In the genomic region with DNA sequence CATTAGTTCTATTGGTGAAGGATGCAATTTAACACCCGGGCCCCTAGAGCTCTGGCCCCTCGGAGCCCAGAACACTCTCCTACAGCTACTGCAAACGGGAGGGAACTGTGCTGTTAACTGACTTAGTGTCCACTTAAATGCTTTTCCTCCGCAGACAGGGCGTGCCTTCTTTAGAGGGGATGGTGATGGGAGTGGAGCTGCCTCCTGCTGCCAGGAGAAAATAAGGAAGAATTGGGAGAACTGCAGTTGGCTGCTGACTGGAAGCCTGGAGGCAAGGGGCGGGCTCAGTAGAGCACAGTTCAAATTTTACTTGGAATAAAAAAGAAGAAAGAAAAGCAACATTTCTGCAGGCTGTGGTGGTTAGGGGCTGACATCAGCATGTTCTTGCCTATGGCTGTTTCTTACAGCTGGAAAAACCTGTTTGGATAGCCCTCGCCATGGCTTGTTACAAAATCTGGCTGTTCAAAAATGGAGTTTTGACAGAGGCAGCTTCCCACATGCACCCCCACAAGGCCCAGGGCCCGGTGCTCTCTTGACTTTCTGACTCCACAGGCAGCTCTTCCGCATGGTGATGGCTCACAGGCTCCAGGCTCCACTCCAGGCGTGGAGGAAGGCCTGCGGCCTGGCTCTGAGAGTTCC, we compare ENCODE assay signal across 15 mouse cellular contexts. TPM values are rescaled to one million over a fixed set of nuclear protein-coding genes. Genes with fewer than 3 reads are reported as not detected.
A peak's percentile ranks its signal among the peaks of the same experiment; 100 is the strongest.
DNase-seq lines count a peak whose midpoint lies in the region; ATAC-seq lines count a peak whose summit lies in the region.
"Had no signal": no experiment of that assay in that cellular context is flagged by ENCODE, and none has a peak within 500 bp of the region (broad histone marks: within the 10 kb centered on the region; RNA-seq: fewer than 3 reads in every experiment).

No protein-coding gene starts in this region.

- no peak for ATAC-seq in midbrain, embryonic 16.5 days
- no peak; the same call in 1 of the 2 replicates for ATAC-seq in embryonic facial prominence, embryonic 13.5 days (ENCODE audit: insufficient number of reproducible peaks, insufficient read depth, low FRiP score, low TSS enrichment, low read depth)
- ATAC-seq in heart, embryonic 16.5 days (replicated peaks; ENCODE audit: extremely low read depth, insufficient read depth, low FRiP score) = no peak
- no peak for ATAC-seq in megakaryocyte, adult 5-6 weeks (ENCODE audit: poor library complexity, severe bottlenecking)
- ATAC-seq: intestine, embryonic 16.5 days had no signal

- H3K9ac ChIP-seq in midbrain, embryonic 16.5 days (ENCODE audit: low read depth, low read length) = no peak overlapping the region
- no peak overlapping the region for H3K9ac ChIP-seq in embryonic facial prominence, embryonic 13.5 days
- H3K9ac ChIP-seq in heart, embryonic 16.5 days (ENCODE audit: low read length) = no peak overlapping the region

- H3K4me1 ChIP-seq in midbrain, embryonic 10.5 days = peaks cover 34% of the 10 kb centered on the region
- peaks cover 14% of the 10 kb centered on the region for H3K4me1 ChIP-seq in midbrain, embryonic 16.5 days (ENCODE audit: control insufficient read depth, insufficient read depth, low read length)
- peaks cover 35% of the 10 kb centered on the region for H3K4me1 ChIP-seq in embryonic facial prominence, embryonic 13.5 days
- peaks cover 47% of the 10 kb centered on the region for H3K4me1 ChIP-seq in heart, embryonic 16.5 days (ENCODE audit: control insufficient read depth, insufficient read depth, low read length)

- H3K27ac ChIP-seq in midbrain, embryonic 10.5 days (replicated peaks) = peak overlapping the region; percentile 43; the same call in 1 of the 2 replicates
- H3K27ac ChIP-seq in midbrain, embryonic 16.5 days (ENCODE audit: low read length) = no peak overlapping the region
- peak overlapping the region; percentile 88 for H3K27ac ChIP-seq in embryonic facial prominence, embryonic 13.5 days
- peak overlapping the region; percentile 5 for H3K27ac ChIP-seq in heart, embryonic 16.5 days (ENCODE audit: low read length)

- H3K4me2 ChIP-seq in midbrain, embryonic 16.5 days (ENCODE audit: low read length) = no peak overlapping the region
- no peak overlapping the region for H3K4me2 ChIP-seq in embryonic facial prominence, embryonic 13.5 days
- no peak overlapping the region for H3K4me2 ChIP-seq in heart, embryonic 16.5 days (ENCODE audit: low read depth, low read length)

- DNase-seq in midbrain, embryonic 10.5 days (ENCODE audit: low spot score) = no peak
- peak; percentile 70 for DNase-seq in lung, postnatal 36 days
- DNase-seq in cerebellum, adult 9-11 months = no peak
- DNase-seq in layer of hippocampus, adult 18-20 months (ENCODE audit: low spot score in 2 of 2) = no peak
- DNase-seq: cerebellum, adult 9-10 months; gastrocnemius, postnatal 14 days; liver; midbrain, embryonic 14.5 days; spleen, adult 18-20 months; thymus, postnatal 25 days had no signal

- H3K27me3 ChIP-seq in midbrain, embryonic 10.5 days (ENCODE audit: low read depth, poor library complexity, severe bottlenecking) = peaks cover 10% of the 10 kb centered on the region; the same call in 1 of the 2 replicates
- H3K27me3 ChIP-seq in midbrain, embryonic 16.5 days (ENCODE audit: control insufficient read depth, insufficient read depth, low read depth, low read length) = peaks cover 3% of the 10 kb centered on the region
- H3K27me3 ChIP-seq in embryonic facial prominence, embryonic 13.5 days = no peaks in the 10 kb centered on the region
- no peaks in the 10 kb centered on the region for H3K27me3 ChIP-seq in heart, embryonic 16.5 days (ENCODE audit: control insufficient read depth, insufficient read depth, low read length)

- H3K4me3 ChIP-seq in midbrain, embryonic 10.5 days = no peak overlapping the region
- no peak overlapping the region for H3K4me3 ChIP-seq in midbrain, embryonic 16.5 days (ENCODE audit: low read depth, low read length)
- no peak overlapping the region for H3K4me3 ChIP-seq in embryonic facial prominence, embryonic 13.5 days
- no peak overlapping the region for H3K4me3 ChIP-seq in heart, embryonic 16.5 days (ENCODE audit: low read length)

- peaks cover 58% of the 10 kb centered on the region for H3K36me3 ChIP-seq in midbrain, embryonic 10.5 days
- H3K36me3 ChIP-seq in midbrain, embryonic 16.5 days (ENCODE audit: control insufficient read depth, insufficient read depth, low read length) = no peaks in the 10 kb centered on the region
- no peaks in the 10 kb centered on the region for H3K36me3 ChIP-seq in embryonic facial prominence, embryonic 13.5 days
- H3K36me3 ChIP-seq in heart, embryonic 16.5 days (ENCODE audit: control insufficient read depth, insufficient read depth) = peaks cover 22% of the 10 kb centered on the region

- no peaks in the 10 kb centered on the region for H3K9me3 ChIP-seq in midbrain, embryonic 10.5 days (replicated peaks)
- H3K9me3 ChIP-seq in midbrain, embryonic 16.5 days (replicated peaks; ENCODE audit: control insufficient read depth, low read length, poor library complexity, severe bottlenecking) = no peaks in the 10 kb centered on the region
- no peaks in the 10 kb centered on the region for H3K9me3 ChIP-seq in embryonic facial prominence, embryonic 13.5 days
- no peaks in the 10 kb centered on the region for H3K9me3 ChIP-seq in heart, embryonic 16.5 days (replicated peaks; ENCODE audit: control insufficient read depth, low read length)

- WGBS in midbrain, embryonic 10.5 days = 86% methylated on average over 11 of the region's 11 CpGs
- WGBS in midbrain, embryonic 16.5 days = 81% methylated on average over 11 of the region's 11 CpGs
- 50% methylated on average over 11 of the region's 11 CpGs for WGBS in embryonic facial prominence, embryonic 13.5 days
- 63% methylated on average over 11 of the region's 11 CpGs for WGBS in heart, embryonic 16.5 days

RNA-seq across cellular contexts. Expression of a gene that starts 31.2 kb away (rescaled TPM):
- polyA plus RNA-seq in midbrain, embryonic 10.5 days (2016; fragmentation: Nextera tagmentation; extraction: Ambion mirVana) = 54.9 and 56.7 TPM in 2 replicates
- polyA plus RNA-seq in midbrain, embryonic 16.5 days (2015; fragmentation: Nextera tagmentation; extraction: Ambion mirVana) = 31.9 and 36.8 TPM in 2 replicates
- 51.5 and 60.4 TPM in 2 replicates for polyA plus RNA-seq in embryonic facial prominence, embryonic 13.5 days (2015; fragmentation: Nextera tagmentation; extraction: Ambion mirVana)
- polyA plus RNA-seq in heart, embryonic 16.5 days (2015; fragmentation: Nextera tagmentation; extraction: Ambion mirVana) = 144 and 166 TPM in 2 replicates
- total RNA-seq in megakaryocyte, adult 5-6 weeks (2015) = 45.8 and 49.8 TPM in 2 replicates
- total RNA-seq in megakaryocyte, adult 5-6 weeks (2017) = 130 and 175 TPM in 2 replicates
- 10 to 100 TPM; 49.2 to 53.6 TPM for total RNA-seq in layer of hippocampus, adult 18-20 months (2021)
